Mouse (Mus musculus) frontal cortex, postnatal 10 days (tissue): ENCODE measurements at regions not wholly inside any gene's neighbourhood (a gene's known extent, or its start where the extent isn't known, plus 50 kb on each side); places are given as distances from the start of the nearest gene placed in this dataset.
A peak's percentile ranks its signal among the peaks of the same experiment; 100 is the strongest.
"Not testable (repeated sequence)": the region's sequence is repeated elsewhere in the genome, so short reads cannot be mapped to it uniquely, and the experiment has no call there.

Source experiments
- DNase-seq, 2 experiments: peaks; one replicate each; pipeline ENCODE4 v3.0.0; 2022; ENCODE audit warnings: low spot score in 2 of 2, mixed read lengths in 1 of 2

DNA sequence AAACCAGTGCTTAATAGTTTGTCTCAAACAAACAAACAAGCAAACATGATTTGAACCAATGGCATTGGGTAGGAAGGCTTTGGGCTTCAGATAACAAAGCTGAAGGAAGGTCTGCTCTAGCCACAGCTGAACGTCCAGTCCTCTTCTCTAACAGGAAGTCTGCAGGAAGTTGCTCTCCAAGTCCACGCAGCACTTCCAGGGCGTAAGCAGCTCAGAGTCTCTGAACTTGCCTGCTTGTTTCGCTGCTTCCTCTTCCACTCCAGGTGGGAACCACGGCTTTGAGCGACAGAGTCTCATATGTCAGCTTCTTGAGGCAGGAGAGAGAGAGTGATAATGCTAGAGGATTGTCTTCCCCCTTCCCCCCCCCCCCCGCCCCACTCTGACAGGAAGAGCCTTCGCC, 123.6 kb downstream of the Tnfrsf21 start:
- DNase-seq = no peak

DNA sequence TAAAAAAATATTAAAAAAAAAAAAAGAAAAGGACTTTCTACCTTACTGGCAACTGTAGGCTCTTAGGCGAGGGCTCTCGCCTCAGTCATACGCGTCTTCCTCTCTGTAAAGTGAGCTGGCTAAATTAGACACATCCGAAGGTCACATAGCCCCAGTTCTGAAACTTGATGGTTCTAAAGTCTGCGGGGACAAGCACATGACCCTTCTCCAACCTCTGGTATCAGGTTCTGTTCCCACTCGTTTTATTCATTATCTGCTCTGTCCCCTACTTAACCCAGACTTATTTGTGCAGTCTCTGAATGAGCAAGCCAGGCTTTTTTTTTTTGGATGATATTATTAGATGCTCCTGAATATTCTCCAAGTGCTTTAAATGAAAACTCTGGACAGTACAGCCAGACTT, 125.4 kb downstream of the Tnfrsf21 start:
- no peak for DNase-seq

DNA sequence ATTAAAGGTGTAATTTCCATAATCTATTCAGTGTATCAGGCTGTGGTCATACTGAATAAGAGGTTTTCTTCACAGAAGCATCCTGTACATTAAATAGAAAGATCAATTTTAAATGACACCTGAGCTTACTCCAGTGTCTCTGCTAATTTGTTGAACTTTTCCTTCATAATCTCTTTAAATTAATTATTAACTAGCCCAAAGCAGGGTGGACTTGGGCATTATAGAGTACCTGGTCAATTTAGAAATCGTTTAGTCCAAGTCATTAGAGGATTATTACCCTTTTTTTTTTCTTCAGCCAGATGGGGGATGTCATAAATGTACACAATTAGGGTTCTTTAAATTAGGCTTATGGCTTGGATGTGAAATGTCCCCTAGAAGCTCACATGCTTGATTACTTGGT, 124.4 kb upstream of the Adgrf1 start:
- no peak for DNase-seq

DNA sequence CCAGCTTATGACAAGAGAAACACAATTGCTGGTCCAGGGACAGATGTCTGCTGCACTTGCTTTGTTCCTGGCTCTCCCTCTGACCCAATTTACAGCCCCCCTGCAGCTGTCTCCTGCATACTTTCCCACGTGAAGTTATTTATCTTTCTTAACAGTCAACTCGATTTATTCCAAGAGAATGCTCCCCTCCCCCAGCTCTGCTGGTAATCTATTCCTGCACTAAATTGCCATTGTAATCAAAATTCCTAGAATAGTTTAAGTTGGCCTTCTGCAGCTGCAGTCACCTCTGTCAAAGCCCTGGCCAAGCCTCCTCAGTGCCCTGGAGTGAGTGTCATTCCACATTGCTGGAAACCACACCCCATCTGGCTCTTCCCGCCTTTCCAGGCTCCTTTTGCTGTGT, 122.2 kb upstream of the Adgrf1 start:
- DNase-seq = no peak

DNA sequence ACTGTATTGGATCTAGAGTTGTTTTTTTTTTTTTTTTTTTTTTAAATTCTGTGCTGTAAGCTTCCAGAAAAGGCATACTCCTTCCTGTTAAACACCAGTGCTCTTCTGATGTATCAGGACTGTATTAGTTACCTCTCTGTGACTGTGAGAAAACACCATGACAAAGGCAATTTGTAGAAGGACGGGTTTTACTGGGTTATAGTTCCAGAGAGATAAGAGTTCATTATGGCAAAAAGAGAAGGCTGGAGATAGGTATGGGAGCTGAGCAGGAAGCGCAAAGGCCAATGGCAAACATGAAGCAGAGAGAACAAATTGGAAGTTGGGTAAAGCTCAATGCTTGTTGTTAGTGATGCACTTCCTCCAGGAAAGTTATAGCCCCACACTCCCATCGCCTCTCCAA, 117.5 kb upstream of the Adgrf1 start:
- DNase-seq = no peak

DNA sequence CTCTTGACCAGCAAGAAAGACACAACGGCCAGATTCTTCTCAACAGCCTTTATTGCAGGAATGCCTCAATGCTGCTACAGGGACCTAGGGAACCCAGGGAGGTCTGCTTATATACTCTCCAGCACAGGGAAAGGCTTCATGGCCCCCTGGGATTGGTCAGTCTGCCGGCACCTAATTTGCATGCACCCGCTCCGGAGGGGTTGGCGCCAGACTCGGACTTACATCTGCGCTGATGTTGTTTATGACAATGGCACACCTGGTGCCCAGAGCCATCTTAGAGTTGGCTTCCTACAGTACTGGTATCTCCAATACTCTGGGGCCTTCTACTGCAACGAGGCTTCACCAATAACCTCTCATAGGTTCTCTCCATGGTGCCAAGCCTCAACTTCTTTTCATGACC, 114.9 kb upstream of the Adgrf1 start:
- not testable (repeated sequence) for DNase-seq

GRCm38 (mm10) chr17:43156116-43156515, 114.0 kb upstream of the Adgrf1 start:
- no peak for DNase-seq

DNA sequence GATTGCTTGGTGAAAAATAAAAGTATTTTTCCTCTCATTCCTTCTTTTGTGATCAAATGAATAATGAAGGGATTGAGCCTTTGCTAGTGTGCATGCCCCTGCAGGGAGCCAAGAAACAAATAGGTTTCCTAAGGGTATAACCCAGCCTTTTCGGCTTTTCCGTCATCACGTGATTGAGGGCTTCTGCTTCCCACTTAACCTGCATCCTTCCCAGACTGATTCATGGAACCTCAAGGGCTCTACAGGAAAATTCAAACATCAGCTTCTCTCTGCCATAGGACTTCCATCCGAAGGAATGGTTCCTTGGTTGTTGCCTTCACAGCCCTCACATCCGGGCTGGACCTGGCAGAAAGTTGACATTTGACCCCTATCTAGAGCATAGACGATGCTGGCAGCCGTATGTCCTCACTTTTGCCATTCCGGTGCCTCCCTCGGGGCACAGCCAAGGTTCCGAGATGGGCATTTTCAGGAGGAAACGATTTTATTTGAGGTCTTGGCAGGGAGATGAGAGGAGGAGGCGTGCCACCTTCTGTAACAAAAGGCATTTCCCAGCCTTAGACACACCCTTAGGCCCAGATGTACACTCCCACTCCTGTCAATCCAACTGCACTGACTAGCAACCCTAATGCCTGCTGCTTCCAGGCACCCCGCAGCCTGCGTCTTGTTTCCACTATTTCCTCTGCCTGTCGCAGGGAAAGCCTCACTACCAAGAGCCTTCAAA, 112.2 kb upstream of the Adgrf1 start:
- peak; percentile 48 to 55 for DNase-seq

DNA sequence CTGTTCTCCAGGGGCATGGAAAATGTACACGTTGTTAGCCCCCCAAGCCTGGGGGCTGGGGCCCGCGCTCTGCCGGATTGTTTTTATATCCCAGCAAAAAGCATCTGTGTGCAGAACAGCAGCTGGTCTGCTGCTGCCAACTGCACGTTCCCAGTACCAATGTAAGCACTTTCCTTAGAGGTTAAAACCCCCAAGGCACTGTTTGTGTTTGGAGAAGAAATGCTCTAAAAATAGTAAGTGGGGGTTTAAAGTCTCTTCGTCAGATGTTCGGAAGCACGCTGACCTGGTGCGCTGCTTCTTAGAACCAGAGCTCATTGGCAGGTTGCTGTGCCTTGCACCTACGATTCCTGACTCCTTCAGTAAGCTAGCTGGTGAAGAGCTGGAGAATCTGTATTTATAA, 111.4 kb upstream of the Adgrf1 start:
- DNase-seq = peak in 1 of 2 experiments; percentile 17

GRCm38 (mm10) chr17:43161306-43161705, 108.8 kb upstream of the Adgrf1 start:
- DNase-seq = not testable (repeated sequence)

DNA sequence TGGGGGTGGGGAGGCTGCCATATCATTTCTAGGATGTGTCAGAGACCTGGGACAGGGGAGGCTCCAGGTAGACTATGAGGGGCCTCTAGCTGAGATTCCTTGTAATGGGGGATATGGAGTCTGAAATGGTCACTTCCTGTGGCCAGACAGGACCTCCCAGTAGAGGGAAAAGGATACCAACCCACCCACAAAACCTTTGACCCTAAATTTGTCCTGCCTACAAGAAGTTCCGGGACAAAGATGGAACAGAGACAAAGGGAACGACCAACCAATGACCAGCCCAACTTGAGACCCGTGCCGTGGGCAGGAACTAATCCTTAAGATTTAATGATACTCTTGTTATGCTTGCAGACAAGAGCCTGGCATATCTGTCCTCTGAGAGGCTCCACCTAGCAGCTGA, 107.0 kb upstream of the Adgrf1 start:
- no peak for DNase-seq

- DNase-seq = no peak
Observed at GRCm38 (mm10) chr17:43166091-43166490, 104.0 kb upstream of the Adgrf1 start.

GRCm38 (mm10) chr17:43169435-43169834, 100.7 kb upstream of the Adgrf1 start:
- no peak for DNase-seq

DNA sequence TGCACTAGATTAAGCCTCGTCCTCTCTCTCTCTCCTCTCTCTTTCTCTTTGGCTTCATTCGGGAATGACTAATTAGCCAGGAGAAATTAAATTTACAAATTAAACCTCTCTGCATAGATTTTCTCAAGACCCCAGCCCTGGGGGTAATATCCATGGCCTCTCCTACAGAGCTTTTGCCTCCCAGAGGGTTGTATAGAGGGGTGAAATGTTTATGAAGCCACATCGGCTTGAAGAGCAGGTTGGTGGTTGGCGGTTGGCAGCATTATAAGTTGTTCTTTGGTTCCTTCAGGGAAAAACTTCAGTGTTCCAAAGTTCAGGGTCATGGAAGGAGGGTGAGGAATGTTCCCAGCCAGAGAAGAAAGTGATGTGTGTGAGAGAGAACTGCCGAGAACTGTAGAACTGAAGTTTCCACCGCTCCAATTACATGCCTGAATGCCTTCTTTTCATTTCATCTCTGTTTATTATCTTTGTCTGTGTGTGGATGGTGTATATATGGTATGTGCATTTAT, 97.4 kb upstream of the Adgrf1 start:
- DNase-seq = no peak

- no peak for DNase-seq
Observed at GRCm38 (mm10) chr17:43174860-43175259, 95.3 kb upstream of the Adgrf1 start.

DNA sequence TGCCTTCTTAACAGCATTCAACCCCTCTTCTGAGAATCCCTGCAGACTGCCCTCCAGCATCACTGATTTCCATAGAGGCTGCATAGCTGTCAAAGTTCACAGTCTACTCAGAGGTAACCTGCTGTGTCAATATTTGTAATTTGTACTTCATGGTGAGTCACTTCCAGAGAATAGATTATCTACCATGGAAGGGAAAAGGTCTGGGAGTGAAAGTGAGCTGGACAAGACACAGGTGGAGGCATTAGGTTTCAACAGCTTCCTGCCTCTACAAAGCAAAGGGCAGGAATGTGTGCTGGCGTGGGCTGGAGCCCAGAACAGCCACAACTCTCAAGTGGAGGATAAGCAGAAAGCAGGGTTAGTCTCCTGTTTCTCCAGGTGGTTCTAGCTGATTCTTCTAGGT, 92.9 kb upstream of the Adgrf1 start:
- no peak for DNase-seq

DNA sequence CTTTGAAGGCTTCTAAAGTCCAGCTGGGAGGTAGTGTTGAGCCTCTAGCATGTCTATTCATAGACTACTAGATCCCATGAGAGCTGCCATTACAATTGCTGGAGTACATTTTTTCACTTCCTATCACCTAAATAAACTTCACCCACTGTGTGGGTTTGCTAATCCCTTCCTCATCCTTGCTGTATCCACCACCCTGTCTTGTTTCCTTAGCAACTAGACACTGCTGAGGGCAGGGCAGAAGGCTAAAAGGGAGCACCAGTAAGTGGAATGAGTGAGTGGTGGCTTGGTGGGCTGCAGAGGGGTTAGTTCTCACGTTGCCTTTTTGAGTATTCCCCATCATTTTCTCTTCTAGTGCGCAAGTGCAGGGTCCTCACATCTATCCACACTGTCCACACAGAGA, 80.1 kb upstream of the Adgrf1 start:
- DNase-seq = no peak

DNA sequence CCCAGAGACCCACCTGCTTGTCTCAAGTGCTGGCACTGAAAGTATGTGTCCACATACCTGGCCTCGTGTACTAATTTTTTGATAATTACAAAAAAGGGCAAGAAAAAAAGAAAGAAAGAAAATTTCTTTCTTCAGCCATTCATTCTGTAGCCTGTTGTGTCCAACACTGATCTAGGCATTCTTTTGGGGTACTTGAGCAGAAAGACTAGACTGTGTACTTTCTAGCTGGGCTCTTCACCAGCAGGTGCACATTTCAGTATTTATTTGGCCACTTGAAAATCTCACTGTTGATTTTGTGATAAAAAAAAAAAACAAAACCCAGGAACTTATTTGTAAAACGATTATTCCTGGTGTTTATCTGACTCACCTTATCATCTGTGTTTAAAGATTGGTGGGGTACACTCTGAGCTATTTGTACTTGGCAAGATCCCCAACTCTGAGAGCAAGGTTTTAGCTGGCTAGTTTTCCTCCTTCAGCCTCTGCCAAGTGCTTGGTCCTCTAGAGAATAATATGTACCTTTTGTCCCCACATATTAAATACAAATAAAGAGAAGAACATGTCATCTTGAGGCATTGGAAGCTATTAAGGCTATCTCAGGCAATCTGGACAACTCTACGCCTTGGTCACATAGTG, 79.2 kb upstream of the Adgrf1 start:
- DNase-seq = no peak

GRCm38 (mm10) chr17:43197232-43197631, 72.9 kb upstream of the Adgrf1 start:
- DNase-seq = no peak

DNA sequence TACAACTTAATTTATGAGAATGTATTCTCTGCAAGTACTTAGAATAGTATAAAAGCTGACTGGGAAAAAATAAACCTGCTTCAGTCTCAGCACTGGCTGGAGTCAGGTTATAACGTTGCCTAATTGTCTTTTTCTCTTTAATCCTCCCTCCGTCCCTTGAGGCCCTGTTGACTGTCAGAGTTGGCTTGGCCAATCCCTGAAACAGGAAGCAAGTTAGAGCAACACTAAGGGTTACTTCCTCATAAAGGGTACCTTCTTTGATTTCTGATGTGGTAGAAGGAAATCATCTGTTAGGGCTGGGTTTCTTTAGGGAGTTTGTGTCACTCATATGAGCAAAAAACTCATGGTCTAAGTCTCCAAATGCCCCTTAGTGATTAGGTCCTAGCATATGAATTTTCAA, 69.3 kb upstream of the Adgrf1 start:
- DNase-seq = no peak

DNA sequence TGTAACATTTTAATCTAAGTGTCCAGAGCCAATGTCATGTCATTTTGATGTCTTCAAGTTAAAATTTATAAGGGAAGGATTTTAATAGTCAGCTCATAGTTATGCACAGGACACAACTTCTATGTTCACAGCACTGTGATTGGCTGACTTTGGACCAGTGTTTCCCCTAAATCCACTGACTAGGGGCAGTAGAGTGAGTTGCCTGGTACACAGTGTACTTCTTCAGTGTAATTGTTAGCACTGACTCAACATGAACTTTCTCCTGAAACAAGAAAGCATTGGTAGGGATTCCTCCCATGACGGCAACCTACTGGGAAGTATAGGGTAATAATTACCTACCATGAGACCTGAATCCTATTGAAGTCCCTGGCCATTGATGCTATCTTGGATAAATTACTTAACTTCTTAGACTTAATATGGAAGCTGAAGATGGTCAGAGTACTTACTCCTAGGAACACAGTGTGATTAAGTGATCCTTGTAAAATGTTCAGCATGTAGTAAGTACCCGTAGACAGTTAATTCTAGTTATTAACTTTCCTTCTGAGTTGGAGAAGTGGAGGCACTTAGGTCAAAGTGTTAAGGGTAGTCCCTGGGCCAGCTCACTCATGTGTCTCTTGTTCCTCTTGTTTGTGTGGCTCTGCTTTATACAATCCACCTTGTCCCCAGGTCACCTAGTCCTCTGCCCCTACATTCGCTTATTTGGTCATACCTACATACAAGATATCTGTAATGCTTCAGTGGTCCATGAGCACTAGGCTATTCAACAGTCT, 63.2 kb upstream of the Adgrf1 start:
- no peak for DNase-seq

DNA sequence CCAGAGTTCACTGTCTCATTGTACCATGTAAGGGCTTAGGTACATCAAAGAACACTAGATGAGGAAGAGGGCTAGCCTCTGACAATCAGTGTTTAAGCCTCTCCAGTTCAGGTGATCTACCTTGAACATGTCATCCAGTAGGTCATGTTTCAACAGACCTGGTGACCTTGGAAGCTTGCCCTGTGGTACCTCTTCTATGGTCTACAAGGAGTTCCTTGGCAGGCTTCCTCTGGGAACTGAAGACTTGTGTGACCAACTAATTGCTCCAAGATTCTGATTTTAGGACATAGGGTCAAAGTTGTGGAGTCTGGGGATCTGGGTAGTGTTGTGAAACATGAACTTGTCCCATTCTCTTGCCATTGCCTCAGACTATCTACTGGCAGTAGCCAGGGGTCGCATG, 60.4 kb upstream of the Adgrf1 start:
- DNase-seq = no peak

DNA sequence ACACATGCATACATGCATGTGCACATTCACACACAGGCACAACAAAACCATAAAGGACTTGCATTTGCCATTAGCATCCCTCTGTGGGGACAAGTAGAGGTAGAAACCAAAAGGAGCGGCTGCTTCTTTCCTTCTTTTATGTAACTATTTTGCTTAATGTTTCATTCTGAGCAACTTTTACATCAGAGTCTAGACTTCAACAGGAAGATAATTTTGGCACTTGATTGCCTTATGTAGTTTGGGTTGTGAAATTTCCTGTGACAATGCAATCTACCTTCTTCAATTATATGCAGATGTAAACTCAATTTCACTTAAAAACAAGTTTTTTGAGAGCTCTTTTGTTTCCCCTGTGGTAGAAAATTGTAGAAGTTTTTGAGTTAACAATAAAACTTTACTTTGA, 56.1 kb upstream of the Adgrf1 start:
- no peak for DNase-seq
